Mouse (Mus musculus) skeletal muscle tissue, postnatal 0 days (tissue): ENCODE data around the gene Fbxo7. TPM values are rescaled to one million over a fixed set of nuclear protein-coding genes. Genes with fewer than 3 reads are reported as not detected.

Experiments
- polyA plus RNA-seq: library from polyadenylated mRNA; unstranded; fragments of >200 nt; fragmentation: Nextera tagmentation; extraction: Ambion mirVana; gene quantifications from 2 replicates; pipeline ENCODE4 v1.2.1, GENCODE M21; 2015

Gene Fbxo7
- polyA plus RNA-seq = 10.9 and 11.6 TPM in 2 replicates

DNA sequence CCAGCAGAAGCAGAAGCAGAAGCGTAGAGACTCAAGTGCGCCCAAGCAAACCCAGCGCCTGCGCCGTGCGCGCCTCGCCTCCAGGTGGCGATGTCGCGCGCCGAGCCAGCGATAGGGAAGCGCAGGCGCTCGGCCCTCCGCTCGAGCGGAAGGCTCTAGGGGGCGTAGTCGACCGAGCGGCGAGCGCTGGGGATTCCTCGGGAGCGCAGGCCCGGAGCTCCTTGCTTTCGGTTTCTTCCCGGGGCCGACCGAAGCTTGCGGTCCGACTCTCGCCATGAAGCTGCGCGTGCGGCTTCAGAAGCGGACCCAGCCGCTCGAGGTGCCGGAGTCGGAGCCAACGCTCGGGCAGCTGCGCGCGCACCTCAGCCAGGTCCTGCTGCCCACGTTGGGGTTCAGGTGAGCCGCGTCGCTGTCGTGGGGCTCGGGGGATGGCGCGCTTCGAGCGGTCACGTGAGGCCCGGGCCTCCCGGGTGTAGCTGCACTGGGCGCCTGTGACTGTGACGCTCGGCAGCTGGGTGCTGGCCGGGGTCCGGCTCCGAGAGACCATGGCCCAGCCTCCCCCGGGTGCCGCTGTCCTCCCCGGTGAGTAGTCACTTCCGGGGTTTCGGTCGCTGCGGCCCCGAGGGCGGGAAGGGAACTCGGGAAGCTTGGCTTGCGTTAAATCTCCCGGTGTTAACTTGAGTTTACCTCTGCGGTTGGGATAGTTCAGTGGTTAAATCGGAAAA is at the start of gene Fbxo7:
Fbxo7 (plus strand) TSS at position 224 of the 725 bp plus-strand sequence.

DNA sequence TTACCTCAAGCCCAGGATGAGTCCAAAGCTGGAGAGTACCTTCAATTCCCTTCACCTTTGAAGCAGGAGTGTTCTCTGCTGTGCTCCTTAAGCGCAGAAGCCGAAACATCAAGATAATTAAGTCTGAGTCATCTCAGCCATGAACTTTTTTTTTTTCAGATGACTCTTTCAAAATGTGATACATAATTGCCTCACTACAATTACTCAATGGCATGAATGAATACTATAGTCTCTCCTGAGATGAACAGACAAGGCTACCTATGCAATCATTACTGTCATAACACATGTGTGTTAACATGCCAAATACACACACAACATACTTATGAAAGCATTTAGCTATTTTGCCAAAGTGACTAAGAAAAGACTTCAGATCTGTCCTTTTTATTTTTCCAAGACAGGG is 10.0 kb upstream of the Fbxo7 start, which contains the start of gene Bpifc:
Bpifc (minus strand) TSS at position 115 of the 400 bp plus-strand sequence.

Other genes starting within 250 kb of the Fbxo7 start
- gene Pwp1, start 192.5 kb upstream of the Fbxo7 start, polyA plus RNA-seq = 29.1 and 30.8 TPM in 2 replicates
- gene Prdm4, start 104.8 kb upstream of the Fbxo7 start, polyA plus RNA-seq = 5.4 and 5.5 TPM in 2 replicates
- 0.18 TPM in 1 of 2 replicates, not detected in the other for gene Ascl4, start 94.3 kb upstream of the Fbxo7 start, polyA plus RNA-seq
- gene Rtcb, start 64.1 kb upstream of the Fbxo7 start, polyA plus RNA-seq = 69.7 and 76.3 TPM in 2 replicates
- 0.97 TPM in 1 of 2 replicates, not detected in the other for gene Bpifc, start 10.1 kb upstream of the Fbxo7 start, polyA plus RNA-seq